Mouse (Mus musculus): Measurements from ENCODE around the gene Prkar2b.
A peak's percentile ranks its signal among the peaks of the same experiment; 100 is the strongest.

Gene Prkar2b

DNA sequence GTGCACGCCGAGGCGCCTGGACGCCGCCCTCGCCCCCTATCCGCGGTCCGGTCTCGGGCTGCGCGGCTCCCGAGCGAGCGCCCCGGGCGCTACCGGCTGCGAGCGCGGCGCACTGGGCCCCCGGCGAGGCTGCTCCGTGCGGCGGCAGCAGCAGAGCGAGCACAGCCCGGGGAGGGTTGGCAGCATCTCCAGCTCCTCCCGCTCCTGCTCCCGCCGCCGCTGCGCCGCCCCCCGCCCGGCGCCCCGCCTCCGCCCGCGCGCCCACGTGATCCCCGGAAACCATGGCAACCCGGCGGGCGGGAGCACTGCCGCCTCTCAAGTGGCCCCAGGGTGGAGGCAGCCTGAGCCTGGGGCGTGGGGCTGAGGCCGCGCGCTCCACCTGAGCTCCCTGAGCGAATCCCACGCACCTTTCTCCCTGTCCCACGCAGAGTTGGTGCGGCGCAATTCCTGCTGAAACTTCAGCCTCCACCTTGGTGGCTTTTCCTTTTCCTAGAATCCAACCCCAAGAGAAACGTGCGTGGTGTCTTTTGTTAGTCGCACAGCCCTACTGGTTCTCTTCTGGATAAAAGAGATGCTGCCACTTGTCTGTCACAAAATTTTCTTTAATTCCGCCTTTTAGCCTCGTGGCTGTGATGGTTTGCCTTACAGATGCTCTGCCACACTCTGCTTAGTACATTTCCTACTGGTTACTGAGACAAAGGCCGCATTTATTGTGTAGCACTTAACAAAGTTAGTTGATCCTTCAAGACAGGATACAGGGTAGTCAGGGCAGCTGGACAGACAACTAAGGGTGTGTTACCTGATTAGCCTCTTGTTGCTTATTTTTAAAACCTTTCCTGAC, at the start of gene Prkar2b:
Prkar2b (minus strand) TSS at position 207 of the 841 bp plus-strand sequence.
- DNase-seq, result peak; percentile 97

GRCm38 (mm10) chr12:32109201-32109600, 48.1 kb upstream of the Prkar2b start:
- DNase-seq, result no peak

GRCm38 (mm10) chr12:32104955-32105521, 43.9 kb upstream of the Prkar2b start:
- no peak for DNase-seq

- no peak for DNase-seq
Observed at GRCm38 (mm10) chr12:32104451-32104862, 43.4 kb upstream of the Prkar2b start.

DNA sequence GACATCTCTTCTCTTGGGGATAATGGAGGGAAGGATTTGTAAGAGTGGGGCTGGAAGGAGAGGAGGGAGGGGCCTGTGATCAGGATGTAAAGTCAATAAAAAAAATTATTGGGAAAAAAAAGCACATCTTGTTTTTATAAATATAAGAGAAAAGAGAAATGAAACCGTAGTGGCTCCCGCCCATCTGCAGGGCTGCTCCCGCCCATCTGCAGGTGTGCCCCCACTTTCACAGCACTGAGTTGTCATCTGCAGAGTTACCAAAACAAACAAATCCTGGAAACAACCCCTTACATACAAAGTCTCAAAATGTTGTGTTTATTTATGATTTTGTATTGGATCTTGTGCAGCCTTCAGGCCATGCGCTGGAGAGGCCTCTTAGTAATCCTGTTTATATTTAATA, 40.2 kb upstream of the Prkar2b start:
- DNase-seq, result no peak

DNA sequence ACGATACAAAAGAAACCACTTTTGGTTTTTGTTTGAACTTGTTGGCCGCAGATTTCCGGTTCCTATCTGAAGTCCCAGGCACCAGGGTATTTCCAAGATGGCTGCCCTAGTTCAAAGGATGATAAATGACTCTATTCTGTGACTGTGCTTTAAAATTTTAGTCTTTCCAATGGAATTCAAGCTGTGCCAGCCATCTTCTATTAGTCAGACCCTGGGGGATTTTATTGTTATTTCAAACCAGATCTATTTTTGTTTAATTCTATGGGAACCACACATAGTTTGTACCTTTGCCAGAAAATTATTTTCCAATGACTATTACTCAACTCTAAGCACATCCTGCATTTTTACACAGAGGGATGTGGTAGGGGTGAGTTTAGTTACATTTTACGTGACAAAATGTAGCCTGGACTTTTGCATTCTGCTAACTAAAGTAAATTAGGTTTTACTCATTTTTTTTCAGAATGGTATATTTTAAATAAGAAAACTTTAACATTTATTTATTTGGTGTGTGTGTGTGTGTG, 38.6 kb upstream of the Prkar2b start:
- no peak for DNase-seq

DNA sequence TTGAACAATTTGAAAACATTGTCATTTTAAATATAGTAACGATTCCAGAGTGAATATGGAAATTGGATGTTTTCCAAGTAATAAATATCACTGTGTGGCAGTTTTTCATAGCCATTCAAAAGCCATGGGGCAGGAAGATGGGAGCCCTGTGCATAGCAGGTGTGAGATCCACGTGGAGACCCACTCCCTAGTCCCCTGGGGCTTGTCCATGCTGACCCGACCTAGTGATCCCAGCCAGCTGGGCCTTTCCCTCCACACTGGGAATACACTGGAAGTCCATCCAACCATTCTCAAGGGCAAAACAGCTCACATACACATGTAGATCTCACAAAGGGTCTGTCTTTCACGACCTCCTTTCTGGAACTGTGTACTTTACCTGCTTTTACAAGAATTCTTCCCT, 37.5 kb upstream of the Prkar2b start:
- no peak for DNase-seq

DNA sequence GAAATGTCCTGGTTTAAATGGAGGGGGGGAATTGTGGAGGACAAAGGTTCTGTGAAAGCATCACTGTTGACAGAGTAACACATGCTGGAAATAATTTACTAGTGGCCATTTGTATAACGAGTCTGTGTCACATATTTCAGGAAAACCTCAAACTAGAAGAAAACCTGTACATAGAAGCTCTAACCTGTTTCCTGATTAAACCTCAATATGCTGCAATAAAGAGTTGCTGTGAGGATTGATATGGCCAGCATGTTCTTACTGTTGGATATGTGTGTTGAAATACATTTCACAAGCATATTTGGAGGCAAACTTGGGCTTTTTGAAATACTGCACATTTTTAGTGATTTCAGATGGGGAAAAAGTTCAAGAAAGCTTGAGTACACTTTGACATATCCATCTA, 36.0 kb upstream of the Prkar2b start:
- no peak for DNase-seq

- no peak for DNase-seq
Observed at GRCm38 (mm10) chr12:32095164-32095563, 34.1 kb upstream of the Prkar2b start.

GRCm38 (mm10) chr12:32092452-32092851, 31.4 kb upstream of the Prkar2b start:
- no peak for DNase-seq

DNA sequence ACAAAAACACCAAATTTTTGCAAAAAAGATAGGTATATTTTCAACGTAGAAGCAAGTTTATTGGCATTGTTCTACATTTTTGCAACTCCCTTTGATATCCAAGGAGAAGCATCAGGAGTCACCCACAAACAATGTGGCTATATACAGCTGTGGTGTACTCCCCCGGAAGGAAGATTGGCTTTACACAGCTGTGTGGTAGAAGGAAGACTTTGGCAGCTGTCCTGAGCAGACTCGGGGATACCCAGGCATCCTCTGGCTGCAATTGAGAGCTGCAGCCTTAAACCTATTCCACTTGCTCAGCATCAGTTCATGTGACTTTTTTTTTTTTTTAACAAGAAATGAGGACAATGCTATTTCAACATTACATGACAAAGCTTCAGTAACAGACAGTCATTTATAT, 27.5 kb upstream of the Prkar2b start:
- DNase-seq, result peak; percentile 30

GRCm38 (mm10) chr12:32087339-32087738, 26.2 kb upstream of the Prkar2b start:
- peak; percentile 21 for DNase-seq

- no peak for DNase-seq
Observed at GRCm38 (mm10) chr12:32086874-32087273, 25.8 kb upstream of the Prkar2b start.

DNA sequence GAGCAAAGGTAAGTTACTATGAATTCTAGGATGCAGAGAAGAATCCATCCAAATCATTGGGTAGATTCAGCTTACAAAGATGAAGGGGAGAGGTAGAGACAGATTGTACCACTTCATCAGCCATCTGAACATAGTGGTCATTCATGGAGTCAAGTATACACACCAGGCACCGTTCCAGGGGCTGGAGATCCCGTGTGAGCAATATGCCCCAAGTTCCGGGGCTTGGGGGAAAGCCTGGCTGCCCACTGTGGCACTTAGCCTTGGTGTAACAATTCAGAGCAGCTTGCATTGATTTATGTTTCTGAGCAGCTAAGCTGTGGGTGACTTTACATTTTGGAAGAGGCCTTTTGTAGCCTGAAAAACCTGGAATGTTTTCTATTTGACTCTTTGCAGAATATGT, 24.8 kb upstream of the Prkar2b start:
- DNase-seq, result no peak

DNA sequence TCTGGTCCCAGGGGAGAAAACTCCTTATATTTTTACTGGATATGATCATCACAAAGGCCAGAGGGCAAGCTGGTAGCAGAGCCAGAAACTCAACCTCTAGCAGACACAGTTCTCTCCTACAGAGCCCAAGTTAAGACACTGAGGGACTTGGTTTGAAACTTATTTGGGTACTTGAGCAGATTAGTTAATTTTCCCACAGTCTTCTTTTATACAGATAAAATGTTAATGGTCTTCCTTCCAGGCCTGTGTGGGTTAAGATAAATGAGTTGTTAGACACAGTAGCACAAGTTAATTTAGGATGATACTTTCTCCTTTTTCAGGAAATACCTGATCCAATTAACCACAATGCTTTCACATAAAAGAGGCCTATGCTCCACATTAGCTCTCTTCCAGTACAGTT, 24.1 kb upstream of the Prkar2b start:
- DNase-seq, result no peak

- DNase-seq, result no peak
Observed at GRCm38 (mm10) chr12:32084601-32085000, 23.5 kb upstream of the Prkar2b start.

- no peak for DNase-seq
Observed at GRCm38 (mm10) chr12:32080692-32081091, 19.6 kb upstream of the Prkar2b start.

DNA sequence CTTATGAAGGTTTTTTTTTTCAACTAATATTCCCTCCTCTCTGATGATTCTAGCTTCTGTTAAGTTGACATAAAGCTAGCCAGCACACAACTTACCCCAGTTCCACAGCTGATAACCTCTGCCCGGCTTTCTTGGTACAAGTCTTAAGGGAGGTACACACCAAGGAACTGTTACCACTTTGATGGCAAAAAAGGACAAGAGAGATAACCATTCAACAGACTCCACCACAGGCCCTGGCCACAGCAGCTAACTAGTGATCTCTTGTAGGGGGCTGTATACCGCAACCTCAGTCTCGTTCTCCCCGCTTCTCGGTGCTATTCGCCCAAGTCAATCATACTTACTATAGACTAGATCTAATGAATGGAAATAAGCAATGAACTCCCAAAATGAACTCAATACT, 16.3 kb upstream of the Prkar2b start:
- no peak for DNase-seq

GRCm38 (mm10) chr12:32075831-32076715, 15.0 kb upstream of the Prkar2b start:
- no peak for DNase-seq

- no peak for DNase-seq
Observed at GRCm38 (mm10) chr12:32074271-32074670, 13.2 kb upstream of the Prkar2b start.

DNA sequence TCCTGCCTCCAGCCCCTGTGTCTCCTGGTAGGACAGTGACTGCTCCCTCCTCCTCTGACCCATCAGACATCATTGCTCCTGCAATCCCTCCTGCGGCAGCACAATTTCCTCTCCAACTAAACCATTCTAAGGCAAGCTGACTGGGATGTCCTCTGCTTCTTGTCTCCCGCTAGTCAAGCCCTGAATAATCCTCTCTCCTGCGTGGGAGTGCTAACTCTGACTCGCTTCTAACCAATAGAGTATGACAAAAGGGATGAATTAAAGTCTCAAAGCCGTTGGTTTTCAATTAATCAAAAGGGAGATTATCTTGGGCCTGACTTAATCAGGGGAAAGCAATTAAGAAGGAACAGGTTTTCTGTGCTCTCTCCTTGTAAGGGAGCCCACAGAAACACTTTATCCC, 4.9 kb upstream of the Prkar2b start:
- DNase-seq, result no peak

GRCm38 (mm10) chr12:32060247-32061089, 628 bp downstream of the Prkar2b start:
- no peak for DNase-seq

All from thymus, postnatal 14 days (tissue).